Mouse (Mus musculus) gonadal fat pad, adult 2 months (tissue): ENCODE results near the gene Spert. TPM values are rescaled to one million over a fixed set of nuclear protein-coding genes. Genes with fewer than 3 reads are reported as not detected.

Experiments used
- polyA plus RNA-seq: library from polyadenylated mRNA; depleted of rRNA; stranded (reverse); fragments of >200 nt; gene quantifications from 2 replicates; pipeline ENCODE4 v1.2.3, GENCODE M21; 2012; rRNA removed

Spert gene
- polyA plus RNA-seq, 1 experiment: 3.7 TPM

Other genes starting within 250 kb of the Spert start
- 0.05 TPM in 2 replicates for gene Siah3, start 137.1 kb downstream of the Spert start, polyA plus RNA-seq
- not detected in 2 replicates for gene Erich6b, start 49.1 kb upstream of the Spert start, polyA plus RNA-seq
- 16.5 and 17.7 TPM in 2 replicates for gene Cog3, start 161.4 kb upstream of the Spert start, polyA plus RNA-seq
- 16.2 and 23.0 TPM in 2 replicates for gene Slc25a30, start 193.9 kb upstream of the Spert start, polyA plus RNA-seq